Mouse (Mus musculus): ENCODE results near the gene Dhx16.
"Not testable (repeated sequence)": the region's sequence is repeated elsewhere in the genome, so short reads cannot be mapped to it uniquely, and the experiment has no call there.

Dhx16 gene

GRCm38 (mm10) chr17:35921710-35922109, 42.1 kb downstream of the Dhx16 start:
- DNase-seq (ENCODE audit: low spot score), result no peak

GRCm38 (mm10) chr17:35922566-35922965, 42.9 kb downstream of the Dhx16 start:
- DNase-seq (ENCODE audit: low spot score), result no peak

- no peak for DNase-seq (ENCODE audit: low spot score)
These were observed 43.7 kb downstream of the Dhx16 start for GRCm38 (mm10) chr17:35923281-35923680.

DNA sequence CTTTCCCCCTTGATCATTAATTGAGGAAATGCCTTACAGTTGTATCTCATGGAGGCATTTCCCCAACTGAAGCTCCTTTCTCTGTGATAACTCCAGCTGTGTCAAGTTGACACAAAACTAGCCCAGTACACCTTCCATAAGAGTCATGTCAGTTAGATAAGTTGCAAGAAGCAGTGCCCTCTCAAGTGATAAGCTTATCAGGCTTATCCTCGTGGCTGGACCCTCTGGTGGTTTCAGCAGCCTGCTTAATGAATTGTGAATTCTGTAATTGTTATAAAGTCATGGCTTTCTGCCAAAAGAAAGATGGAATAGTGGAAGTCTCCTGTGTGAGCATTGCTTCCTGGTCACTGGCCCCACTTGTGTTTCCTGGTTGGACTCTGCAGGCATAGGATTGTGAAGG, 47.9 kb downstream of the Dhx16 start:
- DNase-seq (ENCODE audit: low spot score), result no peak

DNA sequence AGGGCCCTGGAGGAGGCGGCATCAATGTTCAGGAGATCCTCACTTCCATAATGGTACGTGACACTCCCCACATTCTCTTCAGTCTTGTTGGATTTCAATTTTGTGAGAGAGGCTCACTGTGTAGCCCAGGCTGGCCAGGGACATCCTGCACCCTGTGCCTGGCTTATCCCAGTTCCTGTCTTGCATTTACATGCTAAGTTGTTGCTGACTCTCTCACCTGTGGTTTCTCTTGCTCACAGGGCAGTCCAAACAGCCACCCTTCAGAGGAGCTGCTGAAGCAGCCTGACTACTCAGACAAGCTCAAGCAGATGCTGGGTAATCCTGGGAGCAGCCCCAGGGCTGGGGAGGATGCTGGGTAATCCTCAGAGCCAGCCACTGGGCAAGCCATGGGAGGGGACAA, 49.9 kb downstream of the Dhx16 start:
- no peak for DNase-seq (ENCODE audit: low spot score)

DNA sequence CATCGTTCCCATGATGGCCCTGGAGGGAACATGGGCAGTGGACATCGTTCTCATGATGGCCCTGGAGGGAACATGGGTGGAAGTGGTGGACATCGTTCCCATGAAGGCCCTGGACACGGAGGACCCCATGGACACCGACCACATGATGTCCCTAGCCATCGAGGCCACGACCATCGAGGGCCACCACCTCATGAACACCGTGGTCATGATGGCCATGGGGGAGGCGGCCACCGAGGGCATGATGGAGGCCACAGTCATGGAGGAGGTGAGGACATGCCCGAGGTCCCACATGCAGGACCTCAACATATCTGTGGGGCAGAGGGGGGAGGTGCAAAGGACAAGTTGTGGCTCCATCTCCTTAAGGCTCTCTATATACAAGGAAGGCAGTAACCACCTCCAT, 51.0 kb downstream of the Dhx16 start:
- DNase-seq (ENCODE audit: low spot score), result no peak

DNA sequence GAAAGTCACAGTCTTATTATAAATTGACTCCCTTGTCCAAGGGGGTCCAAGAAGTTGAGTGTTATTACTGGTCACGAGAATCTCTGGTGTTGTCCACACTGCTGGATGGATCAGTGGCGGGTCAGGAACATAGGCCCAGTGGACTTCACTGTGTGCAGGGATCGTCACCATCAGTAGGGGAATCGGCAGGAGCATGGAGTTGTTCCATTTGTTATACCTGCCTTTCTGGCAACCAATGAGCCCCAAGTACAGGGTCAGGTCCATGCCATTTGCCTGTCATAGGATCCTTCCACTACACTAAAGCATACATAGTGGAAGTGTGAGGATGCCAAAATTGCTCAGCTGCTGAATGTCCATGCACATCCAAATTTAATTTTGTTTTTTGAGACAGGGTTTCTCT, 53.0 kb downstream of the Dhx16 start:
- DNase-seq (ENCODE audit: low spot score), result no peak

GRCm38 (mm10) chr17:35935763-35936162, 56.1 kb downstream of the Dhx16 start:
- DNase-seq (ENCODE audit: low spot score), result not testable (repeated sequence)

- DNase-seq (ENCODE audit: low spot score), result peak; percentile 76
These were observed 58.2 kb downstream of the Dhx16 start for GRCm38 (mm10) chr17:35937700-35938348.

DNA sequence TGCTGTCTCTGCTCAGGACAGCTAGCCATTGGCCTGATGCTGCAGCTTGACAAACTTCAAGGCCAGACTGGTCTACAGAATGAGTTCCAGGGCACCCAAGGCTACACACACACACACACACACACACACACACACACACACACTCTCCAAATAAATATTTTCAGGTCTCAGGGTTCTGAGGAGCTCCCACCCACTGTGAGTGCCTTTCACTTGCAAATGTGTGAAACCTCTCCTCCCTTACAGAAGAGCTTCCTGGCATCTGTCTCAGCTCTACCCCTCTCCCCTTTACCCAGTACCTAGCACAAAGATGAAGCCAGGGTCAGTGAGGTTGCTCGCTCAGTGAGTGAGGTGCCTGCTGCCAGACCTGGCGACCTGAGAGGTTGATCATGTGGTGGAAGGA, 59.5 kb downstream of the Dhx16 start:
- DNase-seq (ENCODE audit: low spot score), result no peak

- DNase-seq (ENCODE audit: low spot score), result no peak
These were observed 60.3 kb downstream of the Dhx16 start for GRCm38 (mm10) chr17:35939941-35940340.

Measured in MN1 (cell line).